Mouse (Mus musculus) inflammation-experienced regulatory T-cells, adult 6 months (primary cell): ENCODE measurements at regions not wholly inside any gene's neighbourhood (a gene's known extent, or its start where the extent isn't known, plus 50 kb on each side); places are given as distances from the start of the nearest gene placed in this dataset.

Experiments
- ATAC-seq: one replicate; pipeline ENCODE4 v1.8.0; 2017

DNA sequence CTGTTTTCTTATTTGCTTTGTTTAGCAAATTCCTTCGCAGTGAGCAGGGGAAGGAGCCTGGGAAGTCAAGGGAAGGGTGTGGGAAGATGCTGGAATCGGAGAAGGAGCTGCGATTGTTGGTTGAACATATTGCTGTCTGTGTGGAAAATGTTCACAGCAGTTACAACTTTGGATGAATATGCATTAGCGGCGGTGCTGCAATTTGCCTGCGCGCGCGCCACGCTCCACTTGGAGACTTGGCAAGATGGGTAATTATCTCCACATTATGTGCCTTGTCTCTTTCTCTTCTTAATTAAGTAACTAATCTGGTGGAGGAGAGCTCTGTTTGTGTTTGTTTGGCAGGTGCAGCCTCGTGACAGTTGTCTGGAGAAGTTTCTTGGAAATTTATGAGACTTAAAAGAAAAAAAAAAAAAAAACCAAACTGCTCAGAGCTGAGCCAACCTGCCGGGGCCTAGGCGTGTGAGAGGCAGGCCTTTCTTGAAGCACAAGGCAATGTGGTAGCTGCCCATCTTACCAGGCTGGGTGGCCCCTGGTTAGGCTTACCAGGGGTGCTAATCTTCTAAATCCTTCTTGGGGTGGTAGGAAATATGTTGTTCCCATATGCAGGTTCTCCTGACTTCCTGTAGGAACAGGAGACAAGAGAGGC lies 279.2 kb upstream of the Tle3 start:
- no peak for ATAC-seq

- ATAC-seq: no peak
Measured at GRCm38 (mm10) chr9:61095069-61095775, 276.9 kb upstream of the Tle3 start.

GRCm38 (mm10) chr9:61101741-61102450 lies 270.3 kb upstream of the Tle3 start:
- ATAC-seq: no peak

- no peak for ATAC-seq
Measured at GRCm38 (mm10) chr9:61102451-61103358, 269.5 kb upstream of the Tle3 start.

GRCm38 (mm10) chr9:61105550-61106280 lies 266.5 kb upstream of the Tle3 start:
- no peak for ATAC-seq

DNA sequence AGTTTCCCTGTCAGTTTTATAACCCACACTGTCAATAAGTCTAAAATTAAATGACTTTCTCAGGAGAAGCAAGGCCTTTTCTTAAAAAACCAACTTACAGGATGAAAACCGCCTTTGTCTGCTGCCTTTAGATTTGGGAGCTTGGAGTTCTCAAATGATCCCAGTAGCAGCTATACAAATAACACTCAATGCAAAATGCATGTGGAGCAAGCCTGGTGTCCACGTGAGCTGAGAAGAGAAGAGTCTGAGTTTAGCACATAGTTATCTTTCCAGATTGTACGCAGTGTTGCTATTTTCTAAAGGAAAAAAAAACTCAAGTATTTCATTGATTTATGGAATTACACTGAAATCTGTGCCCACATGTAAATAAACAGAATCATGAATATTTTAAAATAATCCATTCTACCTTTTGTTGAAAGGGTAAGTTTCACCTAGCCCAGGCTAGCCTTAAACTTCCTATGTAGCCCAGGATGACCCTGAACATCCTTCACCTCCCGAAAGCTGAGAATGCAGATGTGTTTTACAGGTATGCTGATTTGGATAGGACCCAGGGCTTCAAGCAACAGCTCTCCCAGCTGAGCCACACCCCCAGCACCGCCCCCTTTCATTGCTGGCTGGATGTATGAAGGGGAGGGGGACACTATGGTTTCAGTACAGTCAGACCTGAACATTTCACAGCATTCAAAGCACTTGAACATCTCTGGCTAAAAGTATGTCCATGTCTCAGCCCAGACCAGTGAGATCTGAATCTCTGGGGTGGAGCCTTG lies 262.5 kb upstream of the Tle3 start:
- no peak for ATAC-seq

- no peak for ATAC-seq
Measured at GRCm38 (mm10) chr9:61111206-61111605, 261.0 kb upstream of the Tle3 start.

- ATAC-seq: no peak
Measured at GRCm38 (mm10) chr9:61111733-61112415, 260.3 kb upstream of the Tle3 start.

DNA sequence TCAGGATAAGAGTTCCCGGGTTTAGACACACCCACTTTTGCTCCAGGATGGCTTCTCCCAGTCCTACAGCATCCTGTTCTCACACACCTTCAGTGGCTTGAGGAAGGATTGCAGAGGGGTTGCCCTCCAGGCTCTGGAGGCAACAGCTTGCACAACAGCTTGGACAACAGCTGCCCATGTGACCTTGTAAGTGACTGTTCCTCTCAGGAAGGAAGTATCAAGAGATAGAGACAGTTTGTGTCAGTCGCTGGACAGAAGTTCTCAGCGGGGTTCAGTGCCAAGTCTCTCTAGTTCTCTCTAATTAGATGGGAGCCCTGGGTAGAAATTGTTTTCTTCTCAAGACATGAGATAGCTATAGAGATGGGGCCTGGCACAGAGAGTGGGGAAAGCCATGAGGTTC lies 252.9 kb upstream of the Tle3 start:
- no peak for ATAC-seq

DNA sequence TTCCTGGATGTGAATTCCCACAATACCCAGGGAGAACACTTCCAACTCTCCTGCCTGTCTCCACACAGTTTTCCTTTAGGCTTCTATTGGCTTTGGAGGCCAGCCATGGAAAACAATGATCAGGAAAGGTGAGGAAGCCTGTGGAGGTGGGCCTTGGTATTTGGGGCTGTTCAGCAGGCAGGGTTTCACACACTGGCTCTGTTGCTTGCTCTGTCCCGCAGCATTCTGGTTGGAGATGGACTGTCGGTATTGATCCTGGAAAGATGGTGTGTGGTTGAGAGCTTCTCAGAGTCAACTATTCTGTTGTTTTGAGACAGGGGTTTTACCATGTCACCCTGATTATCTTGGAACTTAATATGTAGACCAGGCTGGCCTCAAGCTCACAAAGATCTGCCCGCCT lies 251.6 kb upstream of the Tle3 start:
- ATAC-seq: no peak

- ATAC-seq: no peak
Measured at GRCm38 (mm10) chr9:61120931-61121391, 251.2 kb upstream of the Tle3 start.

GRCm38 (mm10) chr9:61123431-61123830 lies 248.7 kb upstream of the Tle3 start:
- ATAC-seq: no peak

GRCm38 (mm10) chr9:61125769-61126168 lies 246.4 kb upstream of the Tle3 start:
- ATAC-seq: no peak

DNA sequence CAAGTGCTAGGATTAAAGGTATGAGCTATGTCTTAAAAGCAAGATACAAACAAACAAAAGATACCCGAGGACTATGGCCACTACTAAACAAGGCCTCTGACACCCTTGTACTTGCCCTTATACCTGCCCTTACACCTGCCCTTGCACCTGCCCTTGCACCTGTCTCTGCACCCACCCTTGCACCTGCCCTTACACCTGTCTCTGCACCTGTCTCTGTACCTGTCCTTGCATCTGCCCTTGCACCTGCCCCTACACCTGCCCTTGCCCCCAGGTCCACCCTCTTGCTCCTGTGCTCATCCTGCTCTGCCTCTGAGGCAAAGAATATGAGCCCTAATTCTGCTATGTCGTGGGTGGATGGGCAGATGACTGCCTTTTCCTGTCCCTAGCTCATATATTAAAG lies 244.1 kb upstream of the Tle3 start:
- no peak for ATAC-seq

DNA sequence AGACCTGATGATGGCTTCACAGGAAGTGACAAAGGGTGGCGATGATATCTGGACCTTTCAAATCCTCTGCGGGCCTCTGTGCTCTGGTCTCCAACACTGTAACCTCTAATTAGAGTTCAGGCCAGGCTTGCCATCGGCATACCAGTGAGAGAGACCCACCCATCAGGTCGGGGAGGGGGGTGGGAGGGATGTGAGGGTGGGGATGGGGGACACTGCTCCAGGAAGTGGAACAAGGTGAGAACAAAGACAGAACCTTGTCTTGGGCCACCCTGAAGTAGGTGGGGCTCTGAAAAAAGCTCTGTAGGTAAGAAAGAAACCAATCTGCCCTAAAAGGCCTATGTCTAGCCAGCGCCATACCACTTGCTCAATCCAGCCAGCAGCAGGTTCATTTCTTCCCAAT lies 243.0 kb upstream of the Tle3 start:
- no peak for ATAC-seq

DNA sequence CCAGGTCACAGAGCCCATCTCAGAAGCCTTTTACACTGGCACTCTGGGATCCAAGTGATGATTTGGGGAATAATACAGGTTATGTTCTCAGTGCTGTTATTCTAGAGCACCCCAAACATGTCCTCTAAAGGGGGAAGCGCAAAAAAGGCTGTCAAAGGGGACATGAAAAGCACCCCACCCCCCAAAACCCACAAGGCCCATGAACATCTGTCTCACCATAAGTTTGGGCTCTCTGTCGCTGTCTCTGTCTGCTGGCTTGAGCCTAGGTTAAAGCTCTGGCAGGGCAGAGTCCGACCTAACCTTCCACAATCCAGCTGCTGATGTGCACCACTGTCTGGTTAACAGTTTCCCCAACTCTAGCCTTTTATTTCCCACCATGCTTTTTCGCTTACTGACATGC lies 241.3 kb upstream of the Tle3 start:
- no peak for ATAC-seq

- no peak for ATAC-seq
Measured at GRCm38 (mm10) chr9:61135263-61135882, 236.8 kb upstream of the Tle3 start.

GRCm38 (mm10) chr9:61135917-61136316 lies 236.2 kb upstream of the Tle3 start:
- ATAC-seq: no peak

- ATAC-seq: no peak
Measured at GRCm38 (mm10) chr9:61138741-61139368, 233.3 kb upstream of the Tle3 start.

DNA sequence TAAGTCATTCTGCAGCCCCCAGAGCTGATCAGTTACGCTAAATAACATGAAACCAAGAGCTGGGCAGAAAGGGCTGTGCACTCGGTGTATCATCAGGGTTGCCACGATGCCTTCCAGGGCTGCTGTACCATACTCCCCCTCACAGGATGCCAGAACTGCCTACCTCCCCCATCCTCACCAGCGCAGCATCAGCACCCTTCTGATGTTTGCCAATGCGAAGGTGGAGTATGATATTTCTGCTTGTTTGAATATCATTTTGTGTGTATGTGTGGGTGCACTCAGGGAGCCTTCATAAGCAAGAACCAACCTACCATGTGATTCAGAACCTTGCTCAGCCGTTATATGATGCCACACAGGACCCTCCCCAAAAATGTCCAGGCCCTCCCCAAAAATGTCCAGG lies 229.1 kb upstream of the Tle3 start:
- ATAC-seq: no peak
